Mouse (Mus musculus) heart, adult 18-20 months (tissue): Measurements from ENCODE around the gene Fbxo7. TPM values are rescaled to one million over a fixed set of nuclear protein-coding genes. Genes with fewer than 3 reads are reported as not detected.

ENCODE experiments used
- DNase-seq, 2 experiments: peaks; one replicate each; pipeline ENCODE4 v3.0.0; 2021 to 2022; ENCODE audit warnings: mixed read lengths in 1 of 2
- total RNA-seq, 2 experiments: library from RNA; stranded (reverse); gene quantifications; 2 replicates each; pipeline ENCODE4 v1.2.3; 2021

The Fbxo7 gene
- total RNA-seq, 2 experiments from 2014 or later, result 14.4 to 17.9 TPM

GRCm38 (mm10) chr10:86043651-86044050, 21.9 kb downstream of the Fbxo7 start:
- DNase-seq, result no peak

GRCm38 (mm10) chr10:86044066-86044465, 22.3 kb downstream of the Fbxo7 start:
- no peak for DNase-seq

DNA sequence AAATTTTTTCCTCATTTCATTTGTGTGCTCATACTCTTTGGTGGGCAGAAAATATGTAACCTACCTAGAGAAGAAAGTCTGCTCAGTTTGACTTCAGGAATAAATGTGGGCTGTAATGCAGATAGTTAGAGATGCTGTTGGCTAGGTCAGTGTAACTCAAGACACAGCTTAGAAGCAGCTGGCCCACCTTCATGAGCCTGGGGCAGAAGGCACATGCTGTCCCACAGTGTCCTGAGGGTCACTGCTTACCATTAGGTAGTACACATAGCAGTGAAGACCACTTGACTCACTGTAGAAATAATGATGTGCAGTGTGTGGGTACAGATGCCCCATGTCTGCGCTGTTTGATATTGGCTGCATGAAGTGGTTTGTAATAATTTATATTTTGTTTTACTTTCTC, 24.6 kb downstream of the Fbxo7 start:
- no peak for DNase-seq

DNA sequence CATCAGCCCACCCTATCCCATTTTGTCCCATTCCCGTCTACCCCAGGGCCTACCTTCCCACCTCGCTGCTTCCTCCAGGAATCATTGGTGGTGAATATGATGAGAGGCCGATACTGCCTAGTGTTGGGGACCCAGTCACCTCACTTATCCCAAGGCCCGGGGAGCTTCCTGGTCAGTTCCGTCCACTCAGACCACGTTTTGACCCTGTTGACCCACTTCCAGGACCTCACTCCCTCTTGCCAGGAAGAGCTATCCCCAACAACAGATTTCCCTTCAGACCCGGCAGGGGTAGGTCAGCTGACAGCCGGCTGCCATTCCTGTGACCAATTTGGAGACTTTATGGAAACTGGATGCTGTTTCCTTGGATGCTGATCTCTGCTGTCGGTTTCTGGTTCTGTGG, 26.0 kb downstream of the Fbxo7 start:
- DNase-seq, result no peak

GRCm38 (mm10) chr10:86050522-86050921, 28.8 kb downstream of the Fbxo7 start:
- DNase-seq, result no peak

- DNase-seq, result no peak
These were observed 31.2 kb downstream of the Fbxo7 start for GRCm38 (mm10) chr10:86052818-86053522.

DNA sequence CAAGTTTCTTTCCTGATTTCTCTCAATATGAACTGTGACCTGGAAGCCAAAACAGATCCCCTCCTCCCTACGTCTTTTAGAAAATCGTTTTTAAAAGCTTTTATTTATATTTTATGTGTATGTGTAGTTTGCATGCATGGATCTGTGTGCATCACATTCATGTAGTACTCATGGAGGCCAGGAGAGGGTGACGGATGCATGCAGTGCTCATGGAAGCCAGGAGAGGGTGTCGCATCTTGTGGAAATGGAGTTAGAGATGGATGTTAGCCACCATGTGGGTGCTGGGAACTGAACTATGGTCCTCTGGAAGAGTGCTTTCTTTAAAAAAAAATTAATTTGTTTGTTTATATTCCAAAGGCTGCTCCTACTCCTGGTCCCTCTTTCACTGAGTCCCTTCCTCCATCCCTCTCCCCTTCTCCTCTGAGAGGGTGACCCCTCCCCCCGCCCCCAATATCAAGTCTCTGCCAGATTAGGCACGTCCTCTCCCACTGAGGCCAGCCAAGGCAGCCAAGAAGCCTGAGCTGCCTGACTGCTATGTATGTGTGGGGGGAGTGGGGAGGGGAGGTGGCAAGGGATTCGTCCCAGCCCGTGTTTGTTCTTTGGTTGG, 34.6 kb downstream of the Fbxo7 start:
- DNase-seq, result no peak

GRCm38 (mm10) chr10:86057286-86057685, 35.5 kb downstream of the Fbxo7 start:
- no peak for DNase-seq

GRCm38 (mm10) chr10:86057712-86058111, 35.9 kb downstream of the Fbxo7 start:
- no peak for DNase-seq

DNA sequence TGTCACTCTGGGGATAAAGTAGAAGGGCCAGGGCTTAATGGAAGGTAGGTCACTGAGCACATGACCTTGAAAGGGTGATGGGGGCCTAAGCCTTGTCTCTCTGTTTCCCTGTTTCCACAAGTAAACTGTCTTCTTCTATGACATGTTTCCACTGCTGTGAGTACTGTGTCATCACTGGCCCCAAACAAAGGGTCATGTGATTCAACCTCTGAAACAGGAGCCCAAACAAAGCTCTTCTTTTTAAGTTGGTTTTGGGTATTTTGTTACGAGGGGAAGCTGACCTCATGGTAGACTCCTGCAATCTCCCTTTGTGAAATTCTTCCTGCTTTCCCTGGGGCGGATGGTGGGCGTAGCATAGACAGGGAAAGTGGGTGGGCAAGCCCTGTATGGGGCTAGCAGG, 38.5 kb downstream of the Fbxo7 start:
- no peak for DNase-seq

DNA sequence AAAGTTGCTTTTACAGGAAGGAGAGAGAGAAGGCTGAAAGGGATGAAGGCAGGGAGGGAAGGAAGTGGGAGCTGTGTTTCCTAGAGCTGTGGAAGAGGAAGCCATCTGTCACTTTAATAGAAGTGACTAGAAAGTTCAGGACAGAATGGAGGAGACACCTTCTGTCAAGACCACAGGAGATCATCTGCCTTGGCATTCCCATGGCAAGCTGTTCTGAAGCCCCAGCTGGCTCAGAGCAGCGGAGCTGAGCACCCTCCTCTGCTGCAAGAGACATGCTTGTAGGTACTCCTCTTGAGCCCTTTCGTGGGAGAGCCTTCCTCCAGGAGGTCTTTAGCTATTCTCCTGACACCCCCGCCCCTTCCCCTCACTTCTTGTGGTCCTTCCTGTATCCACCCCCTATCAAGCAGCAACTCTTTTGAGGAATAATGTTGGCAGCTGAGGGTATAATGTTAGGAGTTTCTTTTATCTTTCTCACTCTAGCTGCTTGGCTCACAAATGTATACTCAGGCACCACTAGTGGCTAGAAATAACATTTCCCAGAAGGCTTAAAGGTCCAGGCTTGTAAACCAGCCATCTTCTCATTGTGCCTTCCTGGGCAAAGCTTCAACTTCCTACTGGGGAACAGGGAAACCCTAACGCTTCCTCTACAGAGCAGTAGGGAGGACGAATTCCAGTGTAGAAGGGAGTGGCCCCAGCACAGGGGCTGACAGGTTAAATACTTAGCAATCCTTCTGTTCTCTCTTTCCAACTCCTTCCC, 40.7 kb downstream of the Fbxo7 start:
- no peak for DNase-seq

DNA sequence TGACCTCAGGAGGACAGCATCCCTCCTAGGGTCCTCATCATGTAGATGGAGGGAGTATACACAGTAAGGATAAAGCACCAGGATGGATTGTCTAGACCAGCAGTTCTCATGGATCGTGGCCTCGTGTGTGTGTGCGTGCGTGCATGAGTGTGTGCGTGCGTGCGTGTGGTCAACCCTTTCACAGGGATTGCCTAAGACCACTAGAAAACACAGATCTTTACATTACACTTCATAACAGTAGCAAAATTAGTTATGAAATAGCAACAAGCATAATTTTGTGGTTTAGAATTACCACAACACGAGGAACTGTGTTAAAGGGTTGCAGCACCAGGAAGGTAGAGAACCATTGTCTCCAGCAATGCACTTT, 41.2 kb downstream of the Fbxo7 start:
- DNase-seq, result no peak

- peak; percentile 90 to 93 for DNase-seq
These were observed 43.2 kb downstream of the Fbxo7 start for GRCm38 (mm10) chr10:86064937-86065336.

GRCm38 (mm10) chr10:86065661-86066060, 43.9 kb downstream of the Fbxo7 start:
- DNase-seq, result no peak

DNA sequence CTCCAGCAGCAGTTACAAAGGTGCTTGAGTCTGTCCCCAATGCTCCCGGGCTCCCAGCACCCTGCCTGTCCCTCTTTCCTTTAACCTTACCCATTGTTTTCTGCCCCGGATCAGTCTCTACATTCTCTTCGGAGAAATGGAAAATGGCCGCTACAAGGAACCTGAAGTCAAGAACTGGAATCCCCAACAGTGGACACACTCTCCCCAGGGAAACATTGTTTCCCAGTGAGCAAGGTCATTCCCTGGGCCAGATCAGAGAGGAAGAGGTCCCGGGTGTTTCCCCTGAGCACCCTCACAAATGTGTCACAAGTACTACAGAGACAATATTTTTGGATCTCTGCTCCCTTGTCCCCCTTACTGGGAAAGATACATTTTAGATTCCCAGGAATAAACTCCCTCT, 44.9 kb downstream of the Fbxo7 start:
- DNase-seq, result peak; percentile 16 to 27

DNA sequence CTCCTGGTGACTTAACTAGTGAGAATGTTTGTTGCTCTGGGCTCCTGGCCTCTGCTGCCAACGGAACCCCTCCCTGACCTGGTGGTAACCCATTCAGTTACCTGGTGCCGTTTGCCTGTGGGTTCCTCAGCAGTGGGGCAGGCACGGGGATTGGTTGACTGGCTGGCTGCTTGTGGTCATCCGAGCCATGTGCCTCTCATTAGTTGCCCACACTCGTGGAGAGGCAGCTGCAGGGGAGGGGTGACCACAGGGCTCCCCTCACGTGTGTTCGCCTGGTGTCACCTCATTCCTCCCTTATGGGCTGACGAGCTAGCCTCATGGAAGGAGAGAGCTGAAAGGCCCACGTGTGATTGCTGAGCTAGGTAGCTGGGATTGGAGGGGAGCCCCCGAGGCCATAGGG, 46.1 kb downstream of the Fbxo7 start:
- DNase-seq, result no peak

GRCm38 (mm10) chr10:86069341-86069740, 47.6 kb downstream of the Fbxo7 start:
- DNase-seq, result no peak

GRCm38 (mm10) chr10:86070751-86071150, 49.0 kb downstream of the Fbxo7 start:
- no peak for DNase-seq

DNA sequence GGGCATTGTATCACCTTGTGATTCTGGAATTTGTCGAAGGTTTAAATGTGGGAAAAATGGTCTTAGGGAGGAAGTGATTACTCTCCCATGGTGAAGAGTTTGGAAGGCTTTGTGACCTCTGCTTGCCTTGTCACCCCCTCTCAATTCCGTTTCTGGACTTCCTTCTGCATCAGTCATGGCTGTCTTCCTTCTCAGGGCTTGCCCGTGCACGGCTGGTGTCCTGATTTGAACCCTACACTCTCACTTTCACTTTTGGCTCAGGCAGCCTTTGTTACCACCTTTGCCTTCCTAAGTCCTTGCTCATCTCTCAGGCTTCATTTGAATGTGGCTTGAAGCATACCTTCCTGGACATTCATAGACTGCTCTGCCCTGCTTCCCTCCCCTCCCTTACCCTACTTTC, 52.4 kb downstream of the Fbxo7 start:
- DNase-seq, result no peak

DNA sequence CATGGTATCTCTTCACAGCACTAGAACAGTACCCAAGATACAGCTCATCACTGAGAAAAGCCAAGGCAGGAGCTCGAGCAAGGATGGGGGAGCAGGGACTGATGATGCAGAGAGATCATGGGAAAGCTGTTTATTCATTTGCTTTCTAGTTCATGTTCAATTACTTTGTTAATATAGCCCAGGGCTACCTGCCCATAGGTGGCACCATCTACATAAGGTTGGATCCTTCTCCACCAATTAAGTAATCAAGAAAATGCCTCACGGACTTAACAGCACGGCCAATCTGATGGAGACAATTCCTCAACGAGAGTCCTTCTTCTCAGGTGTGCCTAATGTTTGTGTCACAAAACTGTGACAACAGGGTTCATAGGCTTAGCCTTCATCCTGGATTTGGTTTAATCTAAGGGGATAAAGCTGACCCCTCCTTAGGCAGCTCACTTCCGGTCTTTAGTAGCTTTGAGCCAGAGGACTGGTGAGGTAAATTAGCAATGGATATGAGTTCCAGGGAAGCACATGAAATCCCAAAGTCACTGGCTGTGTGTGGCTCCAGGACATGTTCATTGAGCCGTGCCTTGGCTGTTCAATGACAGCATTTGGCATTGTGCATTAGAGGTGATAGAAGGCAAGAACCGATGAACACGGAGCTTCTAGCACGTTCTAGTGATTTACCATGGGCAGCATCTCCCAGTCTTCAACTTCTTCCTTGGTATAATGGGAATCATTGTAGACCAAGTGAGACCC, 53.4 kb downstream of the Fbxo7 start:
- DNase-seq, result peak in 1 of 2 experiments; percentile 53

- DNase-seq, result no peak
These were observed 55.5 kb downstream of the Fbxo7 start for GRCm38 (mm10) chr10:86077272-86077671.

DNA sequence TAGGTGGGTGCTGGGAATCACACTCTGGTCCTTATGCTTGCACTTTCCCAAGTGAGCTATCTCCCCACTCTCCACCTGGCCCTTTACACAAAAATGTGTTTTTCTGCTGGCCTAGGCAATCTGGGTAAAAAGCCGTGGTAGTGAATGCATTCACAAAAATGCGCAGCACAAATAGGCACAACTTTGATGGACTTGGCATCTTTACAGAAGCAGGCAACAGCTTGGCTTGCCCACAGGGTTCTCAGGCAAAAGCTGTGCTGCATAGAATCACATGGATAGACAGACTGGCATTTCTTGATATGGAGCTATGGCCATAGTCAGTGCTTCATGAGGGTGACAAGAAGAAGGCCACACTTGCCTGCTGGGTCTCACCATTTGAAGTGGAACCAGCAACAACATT, 57.0 kb downstream of the Fbxo7 start:
- no peak for DNase-seq

DNA sequence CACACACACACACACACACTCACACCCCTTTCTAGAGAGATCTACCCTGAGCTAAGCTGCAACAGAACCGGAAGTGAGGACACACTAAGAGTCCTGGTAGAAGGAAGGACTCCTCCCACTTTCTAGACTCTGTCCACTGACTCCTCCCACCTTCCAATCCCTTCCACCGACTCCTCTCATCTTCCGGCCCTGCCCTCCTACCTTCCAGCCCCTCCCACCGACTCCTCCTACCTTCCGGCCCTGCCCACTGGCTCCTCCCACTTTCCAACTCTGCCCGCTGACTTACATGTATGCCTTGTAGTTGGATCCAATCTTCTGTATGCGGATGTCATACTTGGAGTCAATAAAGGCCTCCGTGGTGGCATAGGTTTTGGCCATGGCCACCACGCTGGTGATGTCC, 58.1 kb downstream of the Fbxo7 start:
- DNase-seq, result no peak
